Mouse (Mus musculus) gastrocnemius, adult 8-10 months (tissue): ENCODE data around the gene Mgat4c. TPM values are rescaled to one million over a fixed set of nuclear protein-coding genes. Genes with fewer than 3 reads are reported as not detected.

ENCODE experiments used
- microRNA-seq: library from miRNA; unstranded; fragments of <30 nt; microRNA quantifications from one replicate; pipeline ENCODE4 v1.2.0, GENCODE M21; 2022
- total RNA-seq, 4 experiments: library from RNA; stranded (reverse); gene quantifications; 2 replicates each; pipeline ENCODE4 v1.2.4; 2022

The Mgat4c gene
- total RNA-seq, 4 experiments from 2014 or later, result not detected

Small RNA genes lying within 50 kb of the gene (microRNA-seq; reads per million reads assigned to microRNA genes)
- not detected for gene Mir3059
